Mouse (Mus musculus) megakaryocyte-erythroid progenitor cell, adult 5-6 weeks (primary cell): Measurements from ENCODE around the gene Zfp513. TPM values are rescaled to one million over a fixed set of nuclear protein-coding genes. Genes with fewer than 3 reads are reported as not detected.

Experiments
- ATAC-seq: replicated peaks from 2 replicates; pipeline ENCODE4 v1.8.0; 2016; ENCODE audit warnings: mild to moderate bottlenecking, inconsistent platforms; ENCODE audit not compliant: severe bottlenecking, poor library complexity, low FRiP score, low TSS enrichment
- total RNA-seq, 2 experiments: library from RNA; stranded (forward) in 1 of 2; stranded (reverse) in 1 of 2; fragments of 200-1000, 215-1000 nt in 1 of 2; fragments of >200 nt in 1 of 2; fragmentation: Nextera tagmentation in 1 of 2; gene quantifications; 2 replicates each; pipeline ENCODE4 v1.2.3; 2014 to 2017

Gene Zfp513
- total RNA-seq, 2 experiments from 2014 or later = 5.3 to 5.6 TPM

DNA sequence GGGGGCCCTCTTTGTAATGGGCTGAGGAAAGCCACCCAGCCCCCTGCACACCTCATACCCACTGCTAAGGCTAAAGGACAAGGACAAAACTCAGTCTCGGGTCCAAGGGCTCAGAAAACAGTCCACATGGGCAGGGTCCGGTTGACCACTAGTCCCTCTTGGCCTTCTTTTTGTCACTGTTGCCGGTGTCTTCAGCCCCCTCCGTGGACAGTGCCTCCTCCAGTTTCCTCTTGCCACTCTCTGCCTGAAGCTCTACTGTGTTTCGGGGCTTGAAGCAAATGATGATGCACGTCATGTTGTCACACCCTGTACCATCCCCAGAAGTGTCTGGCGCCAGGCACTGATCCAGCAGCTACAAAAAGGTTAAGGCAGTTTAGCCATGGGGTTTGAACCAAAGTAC is 830 bp upstream of the Zfp513 start:
- no peak for ATAC-seq

- no peak for ATAC-seq
These were observed 911 bp downstream of the Zfp513 start for GRCm38 (mm10) chr5:31201042-31201741.

DNA sequence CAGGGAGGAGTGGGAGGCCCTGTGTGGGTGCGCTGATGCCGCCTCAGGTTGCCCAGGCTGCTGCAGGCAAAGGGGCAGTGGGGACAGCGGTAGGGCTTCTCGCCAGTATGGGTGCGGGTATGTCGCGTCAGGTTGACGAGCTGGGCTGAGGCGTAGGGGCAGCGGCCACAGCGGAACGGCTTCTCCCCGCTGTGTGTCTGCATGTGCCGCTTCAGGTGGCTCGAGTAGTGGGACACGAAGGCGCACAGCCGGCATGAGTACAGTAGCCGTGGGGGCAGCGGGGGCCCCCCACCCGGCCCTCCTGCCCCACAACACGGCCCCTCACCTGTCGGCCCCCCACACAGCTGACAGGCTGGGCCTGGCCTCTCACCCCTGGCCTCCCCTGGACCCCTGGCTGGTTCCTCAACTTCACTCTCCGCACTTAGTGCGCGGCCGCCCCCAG is 1.8 kb downstream of the Zfp513 start:
- ATAC-seq = no peak

- ATAC-seq = peak; percentile 11; the same call in 1 of the 2 replicates
These were observed 2.2 kb downstream of the Zfp513 start for GRCm38 (mm10) chr5:31199893-31200292.

DNA sequence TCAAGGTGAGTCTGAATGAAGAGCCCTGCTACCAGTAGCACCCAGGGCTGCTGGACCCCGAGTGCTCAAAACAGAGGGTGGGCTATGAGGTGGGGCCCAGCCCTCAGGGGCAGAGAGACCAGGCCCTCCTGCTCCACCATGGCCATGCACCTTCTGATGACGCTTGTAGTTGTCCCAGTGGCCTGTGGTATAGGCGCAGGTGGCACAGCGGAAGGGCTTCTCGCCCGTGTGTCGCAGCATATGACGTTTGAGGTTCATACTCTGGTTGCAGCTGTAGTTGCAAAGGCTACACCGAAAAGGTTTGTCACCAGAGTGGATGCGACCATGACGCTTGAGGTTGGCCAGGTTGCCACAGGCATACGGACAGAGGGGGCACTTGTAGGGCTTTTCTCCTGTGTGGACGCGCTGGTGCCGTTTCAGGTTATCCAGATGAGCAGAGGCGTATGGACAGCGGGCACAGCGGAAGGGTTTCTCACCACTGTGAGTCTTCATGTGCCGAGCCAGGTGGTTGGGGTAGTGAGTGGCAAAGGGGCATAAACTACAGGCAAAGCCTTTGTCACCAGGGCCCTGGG is 2.7 kb downstream of the Zfp513 start:
- ATAC-seq = no peak

GRCm38 (mm10) chr5:31198616-31199320 is 3.3 kb downstream of the Zfp513 start:
- no peak for ATAC-seq

GRCm38 (mm10) chr5:31198170-31198569 is 3.9 kb downstream of the Zfp513 start:
- ATAC-seq = no peak

GRCm38 (mm10) chr5:31197072-31197471 is 5.0 kb downstream of the Zfp513 start:
- no peak for ATAC-seq

GRCm38 (mm10) chr5:31196207-31196606 is 5.9 kb downstream of the Zfp513 start:
- no peak for ATAC-seq

GRCm38 (mm10) chr5:31195671-31196070 is 6.4 kb downstream of the Zfp513 start:
- no peak for ATAC-seq

DNA sequence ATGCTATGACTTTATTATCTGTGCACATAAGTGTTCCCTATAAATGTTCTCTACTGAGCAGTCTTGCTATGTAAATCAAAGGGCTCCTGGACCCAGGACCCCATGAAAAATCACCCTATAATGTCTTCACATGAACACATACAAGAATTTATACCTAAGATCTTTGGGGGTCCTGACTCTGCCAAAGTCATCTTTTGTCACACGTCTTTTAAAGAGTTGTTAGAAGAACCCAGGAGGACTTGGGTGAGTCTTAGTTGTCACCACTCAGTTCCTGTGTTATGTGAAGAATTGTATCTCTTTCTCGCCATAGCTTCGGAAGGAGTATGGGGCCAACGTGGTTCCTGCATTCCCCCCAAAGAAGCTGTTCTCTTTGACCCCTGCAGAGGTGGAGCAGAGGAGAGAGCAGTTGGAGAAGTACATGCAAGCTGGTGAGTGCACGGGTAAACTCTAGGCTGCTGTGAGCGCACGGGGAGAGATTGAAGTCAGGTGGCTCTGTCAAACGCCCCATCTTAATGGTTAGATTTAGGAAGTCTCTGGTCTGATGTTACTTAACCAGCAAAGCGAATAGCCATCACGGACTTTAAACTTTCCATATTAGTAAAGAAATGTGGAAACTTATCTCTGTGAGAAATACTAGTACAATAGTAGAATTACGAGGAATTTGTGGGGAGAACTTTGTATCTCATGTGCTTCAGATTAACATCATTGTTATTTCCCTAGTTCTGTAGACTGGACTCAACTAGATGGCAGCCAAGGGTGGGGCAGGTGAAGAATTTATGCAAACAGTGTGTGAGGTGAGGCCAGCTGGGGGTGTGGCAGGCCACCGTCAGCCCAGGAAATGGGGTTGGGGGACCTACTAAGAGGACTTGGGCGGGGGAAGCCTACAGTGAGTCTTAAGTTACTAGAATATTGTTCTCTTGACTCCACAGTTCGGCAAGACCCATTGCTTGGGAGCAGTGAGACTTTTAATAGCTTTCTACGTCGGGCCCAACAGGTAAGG is 7.3 kb downstream of the Zfp513 start:
- no peak for ATAC-seq

- ATAC-seq = 0 out of 2 replicates have a peak, but pooled peaks have one; percentile 0
These were observed 8.3 kb downstream of the Zfp513 start for GRCm38 (mm10) chr5:31193631-31194281.

DNA sequence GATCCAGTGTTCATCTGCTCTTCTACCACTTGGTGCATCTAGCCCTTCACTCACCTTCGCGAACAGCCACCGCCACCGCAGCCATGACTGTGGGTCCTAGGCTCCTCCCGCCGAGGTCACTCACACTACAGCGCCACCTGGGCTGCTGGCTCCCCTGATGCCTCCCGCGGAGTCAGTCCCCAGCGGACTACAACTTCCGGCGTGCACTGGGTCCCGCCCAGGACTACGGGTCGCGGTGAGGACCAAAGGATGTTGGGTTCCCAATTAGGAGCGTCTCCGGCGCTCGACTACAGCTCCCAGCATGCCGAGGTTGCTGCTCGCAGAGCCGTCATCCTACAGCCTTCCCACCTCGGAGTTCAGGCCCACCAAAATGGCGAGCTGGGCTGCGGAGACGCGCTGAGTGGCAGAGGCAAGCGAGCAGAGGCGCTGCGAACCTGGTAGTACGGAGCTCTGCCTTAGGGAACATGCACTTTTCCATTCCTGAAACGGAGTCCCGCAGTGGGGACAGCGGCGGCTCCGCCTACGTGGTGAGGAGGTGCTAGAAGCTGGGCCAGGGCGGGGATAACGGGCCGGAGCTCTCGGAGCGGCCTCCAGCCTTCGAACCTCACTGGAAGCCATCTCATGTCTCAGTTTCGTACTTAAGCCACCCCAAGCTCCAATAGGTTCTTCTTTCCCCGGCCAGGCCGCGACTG is 9.0 kb downstream of the Zfp513 start, which contains the start of the genes Snx17 and Eif2b4:
Snx17 (plus strand) TSS at position 289 of the 692 bp plus-strand sequence.
Eif2b4 (minus strand) TSS at position 492 of the 692 bp plus-strand sequence.
- ATAC-seq = peak; percentile 93

GRCm38 (mm10) chr5:31192045-31192938 is 9.8 kb downstream of the Zfp513 start:
- peak; percentile 27 for ATAC-seq

DNA sequence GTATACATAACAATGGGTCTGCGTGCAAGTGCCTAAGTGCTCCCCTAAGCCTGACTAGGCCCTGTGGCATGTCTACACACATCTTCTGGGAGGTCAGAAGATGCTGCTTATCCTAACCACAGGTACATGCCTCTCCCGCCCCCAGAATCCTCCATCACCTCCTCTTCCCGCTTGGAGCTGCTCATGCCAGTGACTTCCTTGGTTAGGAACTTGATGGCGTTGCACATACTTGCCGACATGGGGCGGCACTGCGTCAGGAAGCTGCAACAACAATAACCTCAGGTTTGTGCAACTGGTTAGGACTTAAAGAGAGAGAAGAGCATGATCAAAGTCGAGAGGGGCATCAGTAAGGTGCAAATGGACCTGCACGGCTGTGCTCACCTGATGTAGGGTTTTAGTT is 11.9 kb downstream of the Zfp513 start:
- ATAC-seq = no peak

DNA sequence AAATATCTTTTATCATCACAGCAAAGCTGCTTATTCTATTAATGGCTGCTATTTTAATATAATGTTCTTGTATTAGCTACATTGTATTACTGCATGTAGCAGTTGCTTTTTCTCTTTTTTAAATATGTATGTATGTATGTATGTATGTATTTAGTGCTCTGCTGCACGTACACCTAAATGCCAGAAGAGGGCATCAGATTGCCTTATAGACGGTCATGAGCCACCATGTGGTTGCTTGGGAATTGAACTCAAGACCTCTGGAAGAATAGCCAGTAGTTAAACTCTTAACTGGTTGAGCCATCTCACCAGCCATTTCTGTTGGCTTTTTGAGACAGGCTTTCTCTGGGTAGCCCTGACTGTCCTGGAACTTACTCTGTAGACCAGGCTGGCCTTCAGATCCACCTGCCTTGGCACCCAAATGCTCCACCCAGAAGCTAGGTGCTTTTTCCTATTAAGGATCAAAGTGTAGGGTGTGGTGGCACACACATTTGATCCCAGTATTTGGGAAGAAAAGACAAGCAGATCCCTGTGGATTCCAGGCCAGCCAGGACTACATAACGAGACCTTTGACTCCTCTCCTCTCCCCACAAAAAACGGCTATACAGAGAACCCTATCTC is 13.8 kb downstream of the Zfp513 start:
- no peak for ATAC-seq

- peak; percentile 59 for ATAC-seq
These were observed 18.4 kb downstream of the Zfp513 start for GRCm38 (mm10) chr5:31183678-31184077.
